Mouse (Mus musculus) megakaryocyte, embryonic 14.5 days (primary cell): Measurements from ENCODE around the gene Ntn1.

Source experiments
- FLI1 ChIP-seq: IDR thresholded peaks from 2 replicates; pipeline ENCODE4 v1.6.1; 2012; ENCODE audit warnings: low read length, inconsistent platforms, mixed read lengths
- GATA1 ChIP-seq: IDR thresholded peaks from 3 replicates; pipeline ENCODE4 v1.6.1; 2012; ENCODE audit warnings: mixed read lengths, low read length, inconsistent platforms, borderline replicate concordance

GRCm38 (mm10) chr11:68356901-68357300, 43.7 kb downstream of the Ntn1 start:
- TF ChIP-seq GATA1 (no peak), FLI1 (no peak)
